In genomic region chr13:48237516-48237915, GRCm38 (mm10) we compare ENCODE assay signal across 8 mouse cellular contexts. TPM values are rescaled to one million over a fixed set of nuclear protein-coding genes. Genes with fewer than 3 reads are reported as not detected.
DNase-seq lines count a peak whose midpoint lies in the region; ATAC-seq and TF ChIP-seq lines count a peak whose summit lies in the region.
"Had no signal": no experiment of that assay in that cellular context is flagged by ENCODE, and none has a peak within 500 bp of the region (broad histone marks: within the 10 kb centered on the region; RNA-seq: fewer than 3 reads in every experiment).

No protein-coding gene starts in this region.

- WGBS in liver, postnatal 0 days (ENCODE audit: insufficient replicate concordance), result 23% methylated on average over 4 of the region's 4 CpGs
- 13% methylated on average over 4 of the region's 4 CpGs for WGBS in liver, embryonic 12.5 days (ENCODE audit: insufficient replicate concordance)
- 9% methylated on average over 4 of the region's 4 CpGs for WGBS in midbrain, embryonic 11.5 days

- H3K4me2 ChIP-seq in liver, postnatal 0 days (ENCODE audit: low read depth, low read length), result no peak overlapping the region
- H3K4me2 ChIP-seq in liver, embryonic 12.5 days, result no peak overlapping the region
- no peak overlapping the region for H3K4me2 ChIP-seq in midbrain, embryonic 11.5 days
- H3K4me2 ChIP-seq: limb, embryonic 15.5 days had no signal

- TF ChIP-seq EP300 in liver, postnatal 0 days (IDR thresholded peaks at IDR 0.05; ENCODE audit: low read depth), result no peak

- DNase-seq in liver, postnatal 0 days, result no peak
- peak; percentile 40 for DNase-seq in brain, embryonic 14.5 days (ENCODE audit: low read depth)
- peak; percentile 16 for DNase-seq in heart, postnatal 4 days
- DNase-seq in midbrain, embryonic 11.5 days (ENCODE audit: low spot score, missing footprints), result peak; percentile 90

- no peak for ATAC-seq in liver, postnatal 0 days
- no peak for ATAC-seq in liver, embryonic 12.5 days
- no peak for ATAC-seq in midbrain, embryonic 11.5 days (ENCODE audit: low FRiP score)
- no peak for ATAC-seq in megakaryocyte progenitor cell, adult 5-6 weeks (replicated peaks; ENCODE audit: poor library complexity)
- ATAC-seq in activated CD4-positive, CD25-positive, alpha-beta regulatory T cell, adult 4 months, result no peak

- no peaks in the 10 kb centered on the region for H3K27me3 ChIP-seq in liver, postnatal 0 days (ENCODE audit: insufficient read depth, low read length)
- no peaks in the 10 kb centered on the region for H3K27me3 ChIP-seq in liver, embryonic 12.5 days (replicated peaks)
- H3K27me3 ChIP-seq in midbrain, embryonic 11.5 days (ENCODE audit: control insufficient read depth, insufficient read depth, low read length), result no peaks in the 10 kb centered on the region

- H3K4me3 ChIP-seq in liver, postnatal 0 days (ENCODE audit: low read depth, low read length), result no peak overlapping the region
- no peak overlapping the region for H3K4me3 ChIP-seq in liver, embryonic 12.5 days
- no peak overlapping the region for H3K4me3 ChIP-seq in midbrain, embryonic 11.5 days (ENCODE audit: low read depth, low read length)
- H3K4me3 ChIP-seq: limb, embryonic 15.5 days had no signal

- H3K9me3 ChIP-seq in liver, postnatal 0 days (ENCODE audit: low read length), result no peaks in the 10 kb centered on the region
- H3K9me3 ChIP-seq in liver, embryonic 12.5 days (replicated peaks), result no peaks in the 10 kb centered on the region
- H3K9me3 ChIP-seq in midbrain, embryonic 11.5 days (ENCODE audit: control insufficient read depth, low read length), result no peaks in the 10 kb centered on the region
- H3K9me3 ChIP-seq: limb, embryonic 15.5 days had no signal

- no peak overlapping the region for H3K9ac ChIP-seq in liver, postnatal 0 days (replicated peaks)
- no peak overlapping the region for H3K9ac ChIP-seq in liver, embryonic 12.5 days
- no peak overlapping the region for H3K9ac ChIP-seq in midbrain, embryonic 11.5 days (ENCODE audit: low read length)
- H3K9ac ChIP-seq: limb, embryonic 15.5 days had no signal

- H3K27ac ChIP-seq in liver, postnatal 0 days (ENCODE audit: low read depth), result no peak overlapping the region
- H3K27ac ChIP-seq in liver, embryonic 12.5 days, result no peak overlapping the region
- no peak overlapping the region for H3K27ac ChIP-seq in midbrain, embryonic 11.5 days (ENCODE audit: low read depth, low read length)
- H3K27ac ChIP-seq: limb, embryonic 15.5 days had no signal

- H3K36me3 ChIP-seq in liver, postnatal 0 days (replicated peaks; ENCODE audit: insufficient read depth, low read length), result no peaks in the 10 kb centered on the region
- H3K36me3 ChIP-seq in liver, embryonic 12.5 days, result no peaks in the 10 kb centered on the region
- no peaks in the 10 kb centered on the region for H3K36me3 ChIP-seq in midbrain, embryonic 11.5 days (ENCODE audit: control insufficient read depth, insufficient read depth, low read length)
- H3K36me3 ChIP-seq: limb, embryonic 15.5 days had no signal

- TF ChIP-seq POLR2A in brain, embryonic 14.5 days (IDR thresholded peaks at IDR 0.05; ENCODE audit: borderline replicate concordance, extremely low read depth, insufficient read depth, insufficient read length, poor library complexity, severe bottlenecking), result no peak

- no peaks in the 10 kb centered on the region for H3K4me1 ChIP-seq in liver, postnatal 0 days (ENCODE audit: insufficient read depth)
- H3K4me1 ChIP-seq in liver, embryonic 12.5 days, result no peaks in the 10 kb centered on the region; the same call in 1 of the 2 replicates
- H3K4me1 ChIP-seq in midbrain, embryonic 11.5 days (ENCODE audit: control insufficient read depth, insufficient read depth, low read length), result peaks cover 5% of the 10 kb centered on the region; the same call in 1 of the 2 replicates
- H3K4me1 ChIP-seq: limb, embryonic 15.5 days had no signal

- TF ChIP-seq CTCF in liver, postnatal 0 days (IDR thresholded peaks at IDR 0.05; ENCODE audit: low read depth), result peak; percentile 43
- peak; percentile 33; the same call in 1 of the 2 replicates for TF ChIP-seq CTCF in brain, embryonic 14.5 days (IDR thresholded peaks at IDR 0.05; ENCODE audit: borderline replicate concordance, extremely low read depth, insufficient read depth, insufficient read length)

RNA-seq across cellular contexts. Expression of gene Id4, which starts 23.5 kb away (rescaled TPM):
- 0.47 and 0.71 TPM in 2 replicates for polyA plus RNA-seq in liver, postnatal 0 days (2015; fragmentation: Nextera tagmentation; extraction: Ambion mirVana)
- polyA plus RNA-seq in liver, embryonic 12.5 days (2016; fragmentation: Nextera tagmentation; extraction: Ambion mirVana), result 0.54 and 0.67 TPM in 2 replicates
- 122 and 123 TPM in 2 replicates for polyA plus RNA-seq in brain, embryonic 14.5 days (2012; rRNA removed)
- 1 to 10 TPM; 3.2 to 3.7 TPM for total RNA-seq in heart, postnatal 4 days (2021)
- polyA plus RNA-seq in midbrain, embryonic 11.5 days (2014; fragmentation: Nextera tagmentation; extraction: Ambion mirVana), result 56.4 and 61.4 TPM in 2 replicates
- total RNA-seq in megakaryocyte progenitor cell, adult 5-6 weeks (2015), result not detected in 2 replicates
- total RNA-seq in megakaryocyte progenitor cell, adult 5-6 weeks (2017), result not detected in 2 replicates
- not detected for polyA plus RNA-seq in activated CD4-positive, CD25-positive, alpha-beta regulatory T cell, adult 4 months (2017; shearing (Covaris generic))

Comparison
In these comparisons a context has a peak if more than half of its experiments do, and no peak if none do; other contexts are left out.
1. RNA of gene Id4, which starts 23.5 kb away (polyA plus RNA-seq): 122 to 123 TPM in brain, embryonic 14.5 days and 56.4 to 61.4 TPM in midbrain, embryonic 11.5 days; 0.54 to 0.67 TPM in liver, embryonic 12.5 days, 0.47 to 0.71 TPM in liver, postnatal 0 days and not detected in activated CD4-positive, CD25-positive, alpha-beta regulatory T cell, adult 4 months; every median in the first group is over 10 times any median in the second.